Mouse (Mus musculus): ENCODE measurements at regions not wholly inside any gene's neighbourhood (a gene's known extent, or its start where the extent isn't known, plus 50 kb on each side); places are given as distances from the start of the nearest gene placed in this dataset.

DNA sequence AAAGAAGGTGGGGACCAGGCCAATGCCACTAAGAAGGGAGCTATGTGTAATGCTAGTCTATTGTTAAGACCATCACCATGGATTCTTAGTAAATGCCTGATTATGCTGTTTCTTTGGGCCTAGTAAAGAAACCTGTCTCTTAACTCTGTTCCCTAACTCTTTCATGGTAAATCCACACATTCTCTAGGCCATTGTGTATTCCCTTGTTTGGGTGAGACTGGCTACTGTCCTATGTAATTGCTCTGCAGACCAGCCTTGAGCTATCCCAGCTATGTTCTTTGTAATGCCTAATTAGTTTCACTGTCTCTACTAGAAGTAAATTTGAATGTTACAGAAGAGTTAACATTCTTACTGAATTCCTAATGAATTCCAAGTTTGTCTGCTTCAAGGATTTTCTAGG lies 186.9 kb upstream of the Gm10750 start:
- no peak for DNase-seq (ENCODE audit: low spot score)

DNA sequence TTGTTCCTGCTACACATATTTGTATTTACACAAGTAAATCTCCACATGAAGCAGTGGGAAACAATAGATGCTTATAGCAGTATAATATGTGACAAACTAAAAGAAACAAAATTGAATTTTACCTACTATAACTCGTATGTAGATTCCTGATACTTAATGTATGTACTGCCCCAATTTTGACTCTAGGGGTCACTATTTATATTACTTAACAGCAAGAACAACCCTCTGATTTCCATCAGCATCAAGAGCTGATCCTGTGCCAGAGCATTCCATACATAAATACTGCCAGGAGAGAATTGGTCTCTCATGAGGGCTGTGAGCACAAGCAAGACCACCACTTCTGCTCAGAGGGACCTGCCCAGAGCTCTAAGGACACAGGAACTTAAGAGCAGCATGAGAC lies 178.7 kb upstream of the Gm10750 start:
- no peak for DNase-seq (ENCODE audit: low spot score)

DNA sequence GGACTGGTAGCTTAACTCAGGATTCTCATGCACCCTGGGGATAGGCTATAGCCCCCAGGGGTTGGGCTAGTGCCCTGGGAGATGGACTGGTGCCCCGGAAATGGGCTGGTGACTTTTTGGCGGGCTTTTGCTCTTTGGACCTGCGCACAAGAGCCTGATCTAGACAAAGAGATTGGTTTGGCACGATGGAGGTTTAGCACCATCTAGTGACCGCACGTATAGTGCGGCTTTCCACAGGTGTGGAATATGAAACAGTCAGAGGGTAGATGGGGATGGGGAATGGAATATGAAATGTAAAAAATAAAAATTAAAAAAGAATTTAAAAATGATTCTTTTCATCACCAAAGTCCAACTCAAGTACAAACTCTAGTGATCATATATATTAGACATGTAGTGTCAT lies 141.4 kb upstream of the Gm10750 start:
- DNase-seq (ENCODE audit: low spot score): peak; percentile 68

DNA sequence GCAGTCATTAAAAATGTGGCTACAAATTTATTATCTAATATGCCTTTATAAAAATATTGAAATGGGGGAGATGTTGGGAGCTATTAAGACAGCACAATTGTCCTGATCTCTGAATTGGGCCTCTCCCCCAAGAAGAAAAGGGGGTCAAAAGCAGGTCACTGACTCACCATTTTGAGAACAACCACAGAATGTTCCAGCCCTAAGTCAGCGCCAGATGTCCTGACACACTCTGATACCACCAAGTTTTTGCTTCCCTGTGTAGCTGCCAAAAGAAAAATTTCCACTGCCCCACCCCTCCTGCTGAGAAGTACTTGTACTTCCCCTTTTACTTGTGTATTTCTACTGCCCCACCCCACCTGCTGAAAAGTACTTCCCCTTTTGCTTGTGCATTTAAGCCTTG lies 92.5 kb upstream of the Gm10750 start:
- peak; percentile 21 for DNase-seq (ENCODE audit: low spot score)

DNA sequence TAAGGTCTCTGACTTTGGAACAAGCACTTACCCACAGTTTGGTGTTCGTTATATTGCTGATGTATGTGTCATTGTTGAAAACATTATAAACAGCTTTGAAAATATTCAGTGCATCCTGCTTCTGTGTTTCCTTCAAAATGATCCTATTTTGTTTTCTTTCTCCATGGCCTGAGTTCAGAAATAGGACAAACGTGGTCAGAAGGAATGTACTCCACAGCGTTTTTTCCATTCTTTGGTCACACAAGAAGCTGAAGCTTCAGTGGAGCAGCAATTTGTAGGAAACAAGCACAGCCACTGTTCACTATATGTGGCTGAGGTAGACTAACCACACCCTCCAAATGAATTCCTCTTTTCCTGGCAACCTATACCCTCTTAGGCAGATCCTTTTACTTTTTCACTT lies 75.1 kb upstream of the Gm10750 start:
- no peak for DNase-seq (ENCODE audit: low spot score)

Measured in adipocyte (in vitro differentiated cells).